Mouse (Mus musculus) central nervous system, embryonic 11.5 days (tissue): ENCODE results near the gene Iars. TPM values are rescaled to one million over a fixed set of nuclear protein-coding genes. Genes with fewer than 3 reads are reported as not detected.

Experiments used
- polyA plus RNA-seq: library from polyadenylated mRNA; depleted of rRNA; stranded (reverse); fragments of >200 nt; gene quantifications from 2 replicates; pipeline ENCODE4 v1.2.3, GENCODE M21; 2012; rRNA removed

Iars gene
- polyA plus RNA-seq, result 68.3 and 70.6 TPM in 2 replicates

DNA sequence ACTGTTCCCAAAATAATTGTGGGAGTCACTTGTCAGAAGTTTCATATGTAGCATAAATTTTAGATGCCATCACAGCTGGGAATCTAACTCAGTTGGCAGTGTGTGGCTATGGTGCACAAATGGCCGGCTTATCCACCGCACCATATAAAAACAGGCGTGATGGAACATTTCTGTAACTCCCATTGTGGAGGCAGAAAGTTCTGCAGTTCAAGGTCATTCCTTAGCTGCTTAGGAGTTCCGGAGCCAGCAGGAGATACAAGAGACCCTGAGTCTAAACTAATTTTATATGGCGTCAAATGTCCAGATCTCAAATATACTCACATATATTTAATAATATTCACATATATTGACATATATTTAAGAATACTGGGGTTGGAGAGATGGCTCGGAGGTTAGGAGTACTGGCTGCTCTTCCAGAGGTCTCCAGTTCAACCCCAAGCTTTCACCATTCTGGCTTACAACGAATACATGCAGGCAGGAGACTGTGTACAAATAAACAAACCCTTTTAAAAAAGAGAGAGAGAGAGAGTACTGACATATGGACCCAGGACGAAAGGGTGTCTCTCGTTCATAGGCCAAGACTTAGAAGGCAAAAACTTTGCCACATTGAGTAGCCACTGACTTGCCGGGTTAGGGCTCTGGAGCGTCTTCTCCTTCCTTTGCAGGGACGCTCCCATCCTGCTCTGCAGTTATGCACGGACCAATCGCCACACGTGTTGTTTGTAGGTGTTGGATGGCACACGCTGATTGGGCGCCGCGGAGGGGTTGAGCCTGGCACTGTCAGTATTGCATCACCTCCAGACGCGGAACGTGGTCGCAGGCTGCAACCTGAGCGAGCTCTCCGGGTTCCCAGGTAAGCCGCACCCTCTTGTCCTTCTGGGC lies at the start of gene Iars:
TSS of gene Iars (plus strand) at position 750 of the 882 bp plus-strand sequence.

DNA sequence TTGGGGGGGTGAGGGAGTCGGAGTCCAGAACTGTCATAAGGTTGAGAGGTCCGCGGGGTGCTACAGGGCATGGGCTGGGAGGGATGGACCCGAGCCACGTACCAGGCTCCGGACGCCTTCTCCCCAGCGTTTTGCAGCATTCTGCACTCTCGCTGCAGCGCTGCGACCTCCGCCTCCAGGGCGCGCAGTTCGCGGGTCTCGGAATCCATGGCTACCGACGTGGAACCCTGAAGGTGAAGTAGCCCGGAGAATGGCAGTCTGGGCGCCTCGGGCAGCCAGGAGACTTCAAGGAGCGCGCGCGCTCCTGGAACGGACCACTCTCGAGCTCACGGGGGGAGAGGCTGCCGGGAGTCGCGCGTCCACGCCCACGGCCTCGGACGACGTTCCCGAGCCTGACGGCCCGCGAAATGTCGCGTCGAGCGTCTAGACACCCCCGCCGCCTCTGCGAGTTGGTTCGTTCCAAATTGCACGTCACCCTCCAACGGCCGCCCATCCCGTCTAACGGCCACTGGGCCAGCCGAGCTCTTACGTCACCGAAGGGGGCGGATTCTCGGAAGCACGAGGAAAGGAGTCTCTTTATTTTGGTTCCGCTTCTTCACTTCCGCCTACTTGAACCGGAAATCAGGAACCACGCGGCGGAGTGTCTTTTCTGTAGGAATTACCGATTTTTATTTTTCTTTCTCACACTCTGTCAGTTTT lies 29.3 kb upstream of the Iars start, which contains the start of the genes Cenpp and Nol8:
TSS of gene Cenpp (minus strand) at position 305 of the 699 bp plus-strand sequence.
TSS of gene Nol8 (plus strand) at position 598 of the 699 bp plus-strand sequence.

Other genes starting within 250 kb of the Iars start
- gene Tes3-ps, start 188.8 kb upstream of the Iars start, polyA plus RNA-seq, result 0.30 and 0.36 TPM in 2 replicates
- 1.00 and 1.0 TPM in 2 replicates for gene Ecm2, start 177.3 kb upstream of the Iars start, polyA plus RNA-seq
- 0.22 and 0.41 TPM in 2 replicates for gene Aspn, start 137.7 kb upstream of the Iars start, polyA plus RNA-seq
- 0.19 TPM in 1 of 2 replicates, not detected in the other for gene Omd, start 99.6 kb upstream of the Iars start, polyA plus RNA-seq
- gene Ogn, start 74.1 kb upstream of the Iars start, polyA plus RNA-seq, result 5.2 and 11.8 TPM in 2 replicates
- 13.9 and 14.6 TPM in 2 replicates for gene Cenpp, start 29.3 kb upstream of the Iars start, polyA plus RNA-seq
- gene Nol8, start 29.0 kb upstream of the Iars start, polyA plus RNA-seq, result 18.4 and 21.8 TPM in 2 replicates
- gene Gm30302, start 116.9 kb downstream of the Iars start, polyA plus RNA-seq, result not detected in 2 replicates